Mouse (Mus musculus) CH12.LX (cell line): ENCODE data around the gene Mybph. TPM values are rescaled to one million over a fixed set of nuclear protein-coding genes. Genes with fewer than 3 reads are reported as not detected.

Source experiments
- DNase-seq: peaks from one replicate; pipeline ENCODE4 v3.0.0-alpha.2; 2013; ENCODE audit errors: extremely low read depth
- H3K27ac ChIP-seq: 2 replicates; pipeline ENCODE4 v1.5.1; 2012; ENCODE audit warnings: low read depth, mild to moderate bottlenecking, control low read depth, moderate library complexity; ENCODE audit not compliant: insufficient read depth
- H3K27me3 ChIP-seq: replicated peaks from 2 replicates; pipeline ENCODE3; 2012; ENCODE audit warnings: inconsistent platforms
- H3K36me3 ChIP-seq, 2 experiments: replicated peaks in 1 of 2; 2 replicates each; pipeline versions ENCODE3 to v1.6.1; 2012; ENCODE audit warnings: inconsistent platforms in 1 of 2, low read length in 1 of 2, mild to moderate bottlenecking in 1 of 2, mixed read lengths in 1 of 2, moderate library complexity in 1 of 2; ENCODE audit not compliant: control insufficient read depth in 1 of 2, insufficient read depth in 1 of 2
- H3K4me1 ChIP-seq, 2 experiments: 2 replicates each; pipeline ENCODE4 v1.6.1; 2012; ENCODE audit warnings: inconsistent platforms in 1 of 2, moderate library complexity in 1 of 2; ENCODE audit not compliant: insufficient read depth in 2 of 2, control insufficient read depth in 1 of 2
- H3K4me2 ChIP-seq: 2 replicates; pipeline ENCODE4 v1.6.1; 2012; ENCODE audit warnings: low read depth, mild to moderate bottlenecking, control low read depth; ENCODE audit not compliant: poor library complexity, insufficient read depth, severe bottlenecking
- H3K4me3 ChIP-seq, 3 experiments: fragments of 150-350 bp in 1 of 3; sonication (generic) in 1 of 3; replicated peaks in 1 of 3; 2 replicates each; pipeline versions ENCODE3 to v1.5.1; 2011 to 2012; ENCODE audit warnings: low read depth in 2 of 3, low read length in 2 of 3, mild to moderate bottlenecking in 2 of 3, moderate library complexity in 2 of 3, control low read depth in 1 of 3, improper control_type of control experiment in 1 of 3, inconsistent platforms in 1 of 3, mixed read lengths in 1 of 3; ENCODE audit not compliant: poor library complexity in 1 of 3
- H3K79me2 ChIP-seq: replicated peaks from 2 replicates; pipeline ENCODE4 v1.6.1; 2012; ENCODE audit warnings: mild to moderate bottlenecking, moderate library complexity; ENCODE audit not compliant: control insufficient read depth, poor library complexity, insufficient read depth, severe bottlenecking; ENCODE audit errors: extremely low read depth
- H3K9ac ChIP-seq: 2 replicates; pipeline ENCODE4 v1.6.1; 2012; ENCODE audit warnings: low read depth, mild to moderate bottlenecking, control low read depth, moderate library complexity; ENCODE audit not compliant: insufficient read depth
- H3K9me3 ChIP-seq: replicated peaks from 2 replicates; pipeline ENCODE3; 2012; ENCODE audit warnings: low read length, inconsistent platforms, mixed read lengths
- BHLHE40 ChIP-seq: IDR thresholded peaks from 2 replicates; pipeline ENCODE4 v1.6.1; 2011; ENCODE audit warnings: mild to moderate bottlenecking, low read depth, low read length, improper control_type of control experiment
- CHD2 ChIP-seq: IDR thresholded peaks from 2 replicates; pipeline ENCODE4 v1.6.1; 2011; ENCODE audit warnings: low read length, improper control_type of control experiment
- HCFC1 ChIP-seq: IDR thresholded peaks from 2 replicates; pipeline ENCODE4 v1.6.1; 2012; ENCODE audit warnings: low read depth, mild to moderate bottlenecking, inconsistent platforms, low read length, improper control_type of control experiment
- JUND ChIP-seq: conservative IDR thresholded peaks from 2 replicates; pipeline ENCODE4 v1.6.1; 2011; ENCODE audit warnings: low read depth, low read length, improper control_type of control experiment
- MAFK ChIP-seq: IDR thresholded peaks from 2 replicates; pipeline ENCODE4 v1.6.1; 2011; ENCODE audit warnings: low read length, improper control_type of control experiment; ENCODE audit not compliant: insufficient replicate concordance
- MAX ChIP-seq: IDR thresholded peaks from 2 replicates; pipeline ENCODE4 v1.6.1; 2011; ENCODE audit warnings: low read length, improper control_type of control experiment
- MEF2A ChIP-seq: IDR thresholded peaks from 2 replicates; pipeline ENCODE4 v1.6.1; 2014; ENCODE audit warnings: low read depth, mild to moderate bottlenecking, inconsistent platforms, low read length, improper control_type of control experiment, borderline replicate concordance
- PAX5 ChIP-seq: IDR thresholded peaks from 2 replicates; pipeline ENCODE4 v1.6.1; 2012; ENCODE audit warnings: low read length, inconsistent platforms, mixed read lengths
- SMC3 ChIP-seq: IDR thresholded peaks from 2 replicates; pipeline ENCODE4 v1.6.1; 2011; ENCODE audit warnings: low read depth, low read length, improper control_type of control experiment
- TCF12 ChIP-seq: IDR thresholded peaks from 2 replicates; pipeline ENCODE4 v1.6.1; 2014; ENCODE audit warnings: low read depth, mild to moderate bottlenecking, inconsistent platforms, low read length, improper control_type of control experiment
- UBTF ChIP-seq: IDR thresholded peaks from 2 replicates; pipeline ENCODE4 v1.6.1; 2012; ENCODE audit warnings: low read depth, mild to moderate bottlenecking, inconsistent platforms, low read length, improper control_type of control experiment, moderate library complexity
- USF2 ChIP-seq: conservative IDR thresholded peaks from 2 replicates; pipeline ENCODE4 v1.6.1; 2011; ENCODE audit warnings: low read depth, low read length, improper control_type of control experiment
- ZC3H11A ChIP-seq: IDR thresholded peaks from 2 replicates; pipeline ENCODE4 v1.6.1; 2012; ENCODE audit warnings: low read depth, mild to moderate bottlenecking, inconsistent platforms, low read length, improper control_type of control experiment
- ZNF384 ChIP-seq: IDR thresholded peaks from 2 replicates; pipeline ENCODE4 v1.6.1; 2012; ENCODE audit warnings: low read depth, low read length, improper control_type of control experiment, inconsistent platforms
- dilution Hi-C: fragments of 300-500 bp; cut with MboI; formaldehyde crosslinking; loops from 2 replicates; pipeline ENCODE4 v1.14.3; 2020; ENCODE audit warnings: low sequenced_read_pairs; ENCODE audit not compliant: extremely low pct_unique_long_range_greater_than_20kb, extremely low pct_ligation_motif_present
- in situ Hi-C: fragments of 300-500 bp; cut with MboI; formaldehyde crosslinking; loops from 3 replicates; pipeline ENCODE4 v1.14.3; 2019; ENCODE audit warnings: low sequenced_read_pairs, low pct_ligation_motif_present, low pct_unique_long_range_greater_than_20kb, mixed read lengths
- polyA plus RNA-seq: library from polyadenylated mRNA; unstranded; fragments of >175 nt; gene quantifications from 2 replicates; pipeline ENCODE4 v1.2.1, GENCODE M21; 2012; ENCODE audit warnings: low read depth; ENCODE audit not compliant: insufficient read length
- total RNA-seq, 2 experiments: library from RNA; depleted of rRNA; stranded (reverse); fragments of 300-350 nt in 1 of 2; fragments of >200 nt in 1 of 2; gene quantifications; 2 replicates each; pipeline ENCODE4 v1.2.3; 2012 to 2014

Mybph gene
- total and polyA plus RNA-seq, 3 experiments = 0.25 to 3.0 (median 0.51) TPM

GRCm38 (mm10) chr1:134222122-134223055 is 29.1 kb downstream of the Mybph start:
- DNase-seq = no peak
- Histone ChIP-seq H3K9me3 (no peaks in the 10 kb centered on the region), H3K36me3 (no peaks in the 10 kb centered on the region), H3K9ac (no peak overlapping the region), H3K4me1 (peaks cover 32 to 47% of the 10 kb centered on the region in 2 experiments), H3K27ac (no peak overlapping the region), H3K79me2 (no peaks in the 10 kb centered on the region), H3K4me2 (no peak overlapping the region), H3K27me3 (peaks cover under 1% of the 10 kb centered on the region), H3K4me3 (no peak overlapping the region)
- dilution Hi-C loops (no loop called here), in situ Hi-C loops (no loop called here)
- TF ChIP-seq BHLHE40 (0 out of 2 replicates have a peak, but pooled peaks have one; percentile 14), MEF2A (no peak)

- Histone ChIP-seq H3K4me3 (no peak overlapping the region), H3K36me3 (no peaks in the 10 kb centered on the region), H3K79me2 (no peaks in the 10 kb centered on the region), H3K27ac (no peak overlapping the region), H3K9me3 (no peaks in the 10 kb centered on the region), H3K4me1 (peaks cover 14 to 23% of the 10 kb centered on the region in 2 experiments), H3K9ac (no peak overlapping the region), H3K27me3 (peaks cover 3% of the 10 kb centered on the region), H3K4me2 (no peak overlapping the region)
- TF ChIP-seq SMC3 (no peak), JUND (no peak), ZNF384 (no peak), MAFK (no peak), USF2 (no peak), HCFC1 (no peak), UBTF (no peak), MAX (no peak), TCF12 (no peak), CHD2 (no peak), PAX5 (no peak), ZC3H11A (no peak)
- in situ Hi-C loops (no loop called here), dilution Hi-C loops (no loop called here)
- DNase-seq = no peak
Measured at GRCm38 (mm10) chr1:134224649-134225227, 31.5 kb downstream of the Mybph start.
